Mouse (Mus musculus): ENCODE data around the gene Asb10. TPM values are rescaled to one million over a fixed set of nuclear protein-coding genes. Genes with fewer than 3 reads are reported as not detected.
A peak's percentile ranks its signal among the peaks of the same experiment; 100 is the strongest.

Asb10 gene
- total and polyA plus RNA-seq, 2 experiments, result 0.10 TPM; not detected in 1

GRCm38 (mm10) chr5:24505513-24505912, 35.3 kb downstream of the Asb10 start:
- no peak overlapping the region for H3K4me3 ChIP-seq (ENCODE audit: insufficient read depth, low read depth, low read length)
- H3K9ac ChIP-seq (ENCODE audit: low read depth, low read length), result no peak overlapping the region
- 41% methylated on average over 2 of the region's 2 CpGs for WGBS
- H3K36me3 ChIP-seq (ENCODE audit: control insufficient read depth, insufficient read depth, low read length), result no peaks in the 10 kb centered on the region
- H3K27me3 ChIP-seq (ENCODE audit: control insufficient read depth, insufficient read depth, low read length), result no peaks in the 10 kb centered on the region
- no peaks in the 10 kb centered on the region for H3K4me1 ChIP-seq (ENCODE audit: control insufficient read depth, insufficient read depth, low read length)
- TF ChIP-seq POLR2A (IDR thresholded peaks at IDR 0.05; ENCODE audit: extremely low read depth, insufficient read depth, low read length), result no peak
- TF ChIP-seq CTCF (IDR thresholded peaks at IDR 0.05; ENCODE audit: low read depth, low read length), result no peak
- H3K79me2 ChIP-seq (ENCODE audit: control insufficient read depth, insufficient read depth, low read length), result no peaks in the 10 kb centered on the region
- no peak overlapping the region for H3K27ac ChIP-seq (replicated peaks; ENCODE audit: insufficient read depth, low read depth, low read length)
- DNase-seq (ENCODE audit: extremely low read depth, low read depth, low spot score), result no peak

- WGBS, result 49% methylated on average over 4 of the region's 4 CpGs
- peak; percentile 54 for DNase-seq (ENCODE audit: extremely low read depth, low read depth, low spot score)
- H3K27me3 ChIP-seq (ENCODE audit: control insufficient read depth, insufficient read depth, low read length), result no peaks in the 10 kb centered on the region
- TF ChIP-seq CTCF (IDR thresholded peaks at IDR 0.05; ENCODE audit: low read depth, low read length), result no peak
- no peak overlapping the region for H3K9ac ChIP-seq (ENCODE audit: low read depth, low read length)
- no peak overlapping the region for H3K27ac ChIP-seq (replicated peaks; ENCODE audit: insufficient read depth, low read depth, low read length)
- no peaks in the 10 kb centered on the region for H3K79me2 ChIP-seq (ENCODE audit: control insufficient read depth, insufficient read depth, low read length)
- no peak overlapping the region for H3K4me3 ChIP-seq (ENCODE audit: insufficient read depth, low read depth, low read length)
- 0 out of 2 replicates have a peak, but pooled peaks cover 2% of the 10 kb centered on the region for H3K36me3 ChIP-seq (ENCODE audit: control insufficient read depth, insufficient read depth, low read length)
- H3K4me1 ChIP-seq (ENCODE audit: control insufficient read depth, insufficient read depth, low read length), result no peaks in the 10 kb centered on the region
Observed at GRCm38 (mm10) chr5:24502786-24503185, 38.0 kb downstream of the Asb10 start.

- Histone ChIP-seq H3K4me1 (ENCODE audit: control insufficient read depth, insufficient read depth, low read length) (no peaks in the 10 kb centered on the region), H3K4me3 (ENCODE audit: insufficient read depth, low read depth, low read length) (no peak overlapping the region), H3K27ac (replicated peaks; ENCODE audit: insufficient read depth, low read depth, low read length) (no peak overlapping the region), H3K27me3 (ENCODE audit: control insufficient read depth, insufficient read depth, low read length) (no peaks in the 10 kb centered on the region), H3K79me2 (ENCODE audit: control insufficient read depth, insufficient read depth, low read length) (no peaks in the 10 kb centered on the region), H3K36me3 (ENCODE audit: control insufficient read depth, insufficient read depth, low read length) (0 out of 2 replicates have a peak, but pooled peaks cover 2% of the 10 kb centered on the region), H3K9ac (ENCODE audit: low read depth, low read length) (no peak overlapping the region)
- WGBS, result 87% methylated on average over 11 of the region's 11 CpGs
- TF ChIP-seq POLR2A (IDR thresholded peaks at IDR 0.05; ENCODE audit: extremely low read depth, insufficient read depth, low read length) (no peak), CTCF (IDR thresholded peaks at IDR 0.05; ENCODE audit: low read depth, low read length) (no peak)
- no peak for DNase-seq (ENCODE audit: extremely low read depth, low read depth, low spot score)
Observed at GRCm38 (mm10) chr5:24500851-24501250, 39.9 kb downstream of the Asb10 start.

- Histone ChIP-seq H3K4me1 (ENCODE audit: control insufficient read depth, insufficient read depth, low read length) (no peaks in the 10 kb centered on the region), H3K27ac (replicated peaks; ENCODE audit: insufficient read depth, low read depth, low read length) (no peak overlapping the region), H3K9ac (ENCODE audit: low read depth, low read length) (no peak overlapping the region), H3K27me3 (ENCODE audit: control insufficient read depth, insufficient read depth, low read length) (no peaks in the 10 kb centered on the region), H3K79me2 (ENCODE audit: control insufficient read depth, insufficient read depth, low read length) (no peaks in the 10 kb centered on the region), H3K36me3 (ENCODE audit: control insufficient read depth, insufficient read depth, low read length) (peaks cover 4% of the 10 kb centered on the region; the same call in 1 of the 2 replicates), H3K4me3 (ENCODE audit: insufficient read depth, low read depth, low read length) (no peak overlapping the region)
- TF ChIP-seq CTCF (IDR thresholded peaks at IDR 0.05; ENCODE audit: low read depth, low read length), result no peak
- TF ChIP-seq POLR2A (IDR thresholded peaks at IDR 0.05; ENCODE audit: extremely low read depth, insufficient read depth, low read length), result no peak
- DNase-seq (ENCODE audit: extremely low read depth, low read depth, low spot score), result no peak
- WGBS, result 93% methylated on average over 10 of the region's 10 CpGs
Observed at GRCm38 (mm10) chr5:24499113-24499512, 41.7 kb downstream of the Asb10 start.

GRCm38 (mm10) chr5:24497526-24497925, 43.3 kb downstream of the Asb10 start:
- Histone ChIP-seq H3K4me3 (ENCODE audit: insufficient read depth, low read depth, low read length) (no peak overlapping the region), H3K36me3 (ENCODE audit: control insufficient read depth, insufficient read depth, low read length) (peaks cover 6% of the 10 kb centered on the region), H3K79me2 (ENCODE audit: control insufficient read depth, insufficient read depth, low read length) (no peaks in the 10 kb centered on the region), H3K27ac (replicated peaks; ENCODE audit: insufficient read depth, low read depth, low read length) (no peak overlapping the region), H3K27me3 (ENCODE audit: control insufficient read depth, insufficient read depth, low read length) (no peaks in the 10 kb centered on the region), H3K9ac (ENCODE audit: low read depth, low read length) (no peak overlapping the region), H3K4me1 (ENCODE audit: control insufficient read depth, insufficient read depth, low read length) (no peaks in the 10 kb centered on the region)
- TF ChIP-seq POLR2A (IDR thresholded peaks at IDR 0.05; ENCODE audit: extremely low read depth, insufficient read depth, low read length) (no peak), CTCF (IDR thresholded peaks at IDR 0.05; ENCODE audit: low read depth, low read length) (no peak)
- 95% methylated on average over 12 of the region's 12 CpGs for WGBS
- DNase-seq (ENCODE audit: extremely low read depth, low read depth, low spot score), result no peak

- 92% methylated on average over 6 of the region's 6 CpGs for WGBS
- Histone ChIP-seq H3K27me3 (ENCODE audit: control insufficient read depth, insufficient read depth, low read length) (no peaks in the 10 kb centered on the region), H3K4me3 (ENCODE audit: insufficient read depth, low read depth, low read length) (no peak overlapping the region), H3K27ac (replicated peaks; ENCODE audit: insufficient read depth, low read depth, low read length) (no peak overlapping the region), H3K4me1 (ENCODE audit: control insufficient read depth, insufficient read depth, low read length) (no peaks in the 10 kb centered on the region), H3K79me2 (ENCODE audit: control insufficient read depth, insufficient read depth, low read length) (no peaks in the 10 kb centered on the region), H3K36me3 (ENCODE audit: control insufficient read depth, insufficient read depth, low read length) (peaks cover 9% of the 10 kb centered on the region), H3K9ac (ENCODE audit: low read depth, low read length) (no peak overlapping the region)
- no peak for TF ChIP-seq POLR2A (IDR thresholded peaks at IDR 0.05; ENCODE audit: extremely low read depth, insufficient read depth, low read length)
- TF ChIP-seq CTCF (IDR thresholded peaks at IDR 0.05; ENCODE audit: low read depth, low read length), result no peak
- no peak for DNase-seq (ENCODE audit: extremely low read depth, low read depth, low spot score)
Observed at GRCm38 (mm10) chr5:24496756-24497155, 44.0 kb downstream of the Asb10 start.
